Mouse (Mus musculus) embryonic fibroblast, embryonic 13.5 days (primary cell): ENCODE data around the gene Abca3.

ENCODE experiments used
- CTCF ChIP-seq: IDR thresholded peaks from 2 replicates; pipeline ENCODE4 v1.5.1; 2011; ENCODE audit warnings: mild to moderate bottlenecking, control low read depth, low read length, moderate library complexity, borderline replicate concordance; ENCODE audit not compliant: insufficient read depth
- POLR2A ChIP-seq: IDR thresholded peaks from 2 replicates; pipeline ENCODE4 v1.6.1; 2011; ENCODE audit warnings: low read depth, mild to moderate bottlenecking, control low read depth, low read length, moderate library complexity

- TF ChIP-seq CTCF (no peak), POLR2A (no peak)
Observed at GRCm38 (mm10) chr17:24353960-24354359, 2.2 kb downstream of the Abca3 start.
